Mouse (Mus musculus) midbrain, postnatal 0 days (tissue): ENCODE results near the gene Itgb6. TPM values are rescaled to one million over a fixed set of nuclear protein-coding genes. Genes with fewer than 3 reads are reported as not detected.

Experiments
- ATAC-seq: fragments of 200-750 bp; cut with Nextera tagmentation; 2 replicates; pipeline ENCODE4 v1.8.0; 2017; ENCODE audit warnings: moderate number of reproducible peaks, mild to moderate bottlenecking, moderate TSS enrichment, moderate library complexity; ENCODE audit not compliant: low FRiP score
- DNase-seq: peaks from one replicate; pipeline ENCODE4 v3.0.0-alpha.2; 2015; ENCODE audit warnings: low spot score
- H3K27ac ChIP-seq: fragments of 300-500 bp; sonication (generic); 2 replicates; pipeline ENCODE4 v1.5.1; 2014; ENCODE audit warnings: low read depth, mild to moderate bottlenecking, low read length, mixed read lengths
- H3K27me3 ChIP-seq: fragments of 300-500 bp; sonication (generic); 2 replicates; pipeline ENCODE4 v1.6.1; 2014; ENCODE audit warnings: low read length, control low read depth, mixed read lengths; ENCODE audit not compliant: insufficient read depth
- H3K36me3 ChIP-seq: fragments of 300-500 bp; sonication (generic); 2 replicates; pipeline ENCODE4 v1.6.1; 2014; ENCODE audit warnings: low read length, control low read depth, mixed read lengths; ENCODE audit not compliant: insufficient read depth
- H3K4me1 ChIP-seq: fragments of 300-500 bp; sonication (generic); 2 replicates; pipeline ENCODE4 v1.6.1; 2014; ENCODE audit warnings: mild to moderate bottlenecking, control low read depth, antibody characterized with exemption, low read length, mixed read lengths; ENCODE audit not compliant: insufficient read depth
- H3K4me2 ChIP-seq: fragments of 300-500 bp; sonication (generic); 2 replicates; pipeline ENCODE4 v1.6.1; 2014; ENCODE audit warnings: low read depth, mild to moderate bottlenecking, low read length, mixed read lengths; ENCODE audit not compliant: poor library complexity, severe bottlenecking
- H3K4me3 ChIP-seq: fragments of 300-500 bp; sonication (generic); 2 replicates; pipeline ENCODE4 v1.5.1; 2014; ENCODE audit warnings: low read depth, mild to moderate bottlenecking, low read length, moderate library complexity
- H3K9ac ChIP-seq: fragments of 300-500 bp; sonication (generic); replicated peaks from 2 replicates; pipeline ENCODE4 v1.6.1; 2014; ENCODE audit warnings: mild to moderate bottlenecking, low read length, moderate library complexity, mixed read lengths; ENCODE audit not compliant: poor library complexity, severe bottlenecking
- H3K9me3 ChIP-seq: fragments of 300-500 bp; sonication (generic); 2 replicates; pipeline ENCODE4 v1.6.1; 2016; ENCODE audit warnings: low read length, control low read depth
- CTCF ChIP-seq: IDR thresholded peaks from 2 replicates; pipeline ENCODE4 v1.5.1; 2016; ENCODE audit warnings: antibody characterized with exemption, mild to moderate bottlenecking
- WGBS: fragments of 180-500 bp; shearing (Covaris S2); extraction: QIAGEN DNeasy Blood & Tissue Kit; methylation state at CpG from one replicate; pipeline ENCODE4 v1.1.7; 2014; 5-methylcytosine and 5-hydroxymethylcytosine counted together
- polyA plus RNA-seq: library from polyadenylated mRNA; unstranded; fragments of >200 nt; fragmentation: Nextera tagmentation; extraction: Ambion mirVana; gene quantifications from 2 replicates; pipeline ENCODE4 v1.2.1, GENCODE M21; 2015
- total RNA-seq: library from RNA; depleted of rRNA; stranded (reverse); fragments of >200 nt; gene quantifications from 2 replicates; pipeline ENCODE4 v1.2.3, GENCODE M21; 2014

Itgb6 gene
- total and polyA plus RNA-seq, 2 experiments from 2014 or later = 0.04 to 0.22 TPM

DNA sequence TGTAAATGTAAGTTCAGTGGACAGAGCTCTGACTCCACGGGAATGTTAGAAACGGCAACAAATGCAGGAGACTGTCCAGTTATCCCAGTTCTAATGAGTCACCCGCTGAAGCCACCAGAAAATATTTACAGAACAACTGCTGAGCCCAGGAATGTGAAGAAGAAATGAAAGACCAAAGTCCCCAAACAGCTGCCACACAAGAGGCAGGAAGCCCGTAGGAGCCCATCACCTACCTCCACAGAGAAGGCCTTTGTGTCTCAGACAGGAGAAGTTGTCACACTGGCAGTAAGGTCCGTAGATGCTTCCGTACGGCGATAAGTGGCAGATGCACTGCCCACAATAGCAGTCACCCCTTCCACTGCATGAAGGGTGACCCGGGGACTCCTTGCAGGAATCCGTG lies 94.9 kb downstream of the Itgb6 start:
- Histone ChIP-seq H3K4me2 (no peak overlapping the region), H3K4me3 (no peak overlapping the region), H3K4me1 (no peaks in the 10 kb centered on the region), H3K36me3 (no peaks in the 10 kb centered on the region), H3K9me3 (no peaks in the 10 kb centered on the region), H3K9ac (no peak overlapping the region), H3K27ac (no peak overlapping the region), H3K27me3 (no peaks in the 10 kb centered on the region)
- ATAC-seq (no peak), DNase-seq (no peak)
- WGBS = 85% methylated on average over 10 of the region's 10 CpGs
- TF ChIP-seq CTCF = no peak

DNA sequence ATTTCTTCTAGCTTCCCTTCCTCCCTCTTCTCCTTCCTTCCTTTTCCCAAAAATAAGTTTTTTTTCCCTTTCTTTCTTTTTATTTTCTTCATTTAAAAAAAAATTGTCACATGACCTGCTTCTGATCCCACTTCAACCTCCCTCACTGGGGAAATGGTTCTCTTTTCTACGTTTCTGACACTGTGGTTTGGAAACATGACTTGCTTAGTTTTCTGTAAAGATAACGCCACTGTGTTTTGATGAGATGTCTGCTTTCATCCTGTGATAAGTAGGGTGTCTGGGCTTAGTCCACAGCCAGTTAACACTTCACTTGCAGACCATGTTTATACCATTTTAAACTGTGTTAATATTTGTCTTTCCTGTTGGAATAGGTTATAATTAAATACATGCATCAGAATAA lies 96.7 kb downstream of the Itgb6 start:
- no peaks in the 10 kb centered on the region for H3K4me1 ChIP-seq
- ATAC-seq (no peak), DNase-seq (no peak)
- no peak overlapping the region for H3K4me2 ChIP-seq
- H3K9me3 ChIP-seq = no peaks in the 10 kb centered on the region
- WGBS = 47% methylated on average over 2 of the region's 2 CpGs
- no peak overlapping the region for H3K4me3 ChIP-seq
- H3K27me3 ChIP-seq = no peaks in the 10 kb centered on the region
- no peak overlapping the region for H3K9ac ChIP-seq
- TF ChIP-seq CTCF = no peak
- no peaks in the 10 kb centered on the region for H3K36me3 ChIP-seq
- no peak overlapping the region for H3K27ac ChIP-seq

DNA sequence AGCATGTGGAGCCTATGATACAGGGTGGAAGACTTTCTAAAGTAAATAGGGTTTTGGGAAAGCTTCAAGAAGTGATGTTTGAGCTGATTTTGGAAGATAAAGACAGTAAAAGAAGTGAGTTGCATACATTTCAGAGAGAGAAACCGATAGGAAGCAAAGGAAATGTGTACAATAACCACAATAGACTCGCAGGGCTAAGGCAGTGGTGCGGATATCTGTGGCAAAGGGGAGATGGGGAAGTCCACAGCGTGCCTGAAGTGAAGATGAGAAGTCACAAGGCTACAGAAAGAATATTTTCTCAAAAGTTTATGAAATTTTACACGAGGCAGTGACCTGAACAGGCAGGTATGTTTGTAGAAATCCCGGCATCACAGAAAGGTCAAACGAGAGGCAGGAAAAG lies 100.3 kb downstream of the Itgb6 start:
- TF ChIP-seq CTCF = no peak
- Histone ChIP-seq H3K36me3 (no peaks in the 10 kb centered on the region), H3K9me3 (no peaks in the 10 kb centered on the region), H3K4me3 (no peak overlapping the region), H3K27ac (no peak overlapping the region), H3K4me1 (no peaks in the 10 kb centered on the region), H3K9ac (no peak overlapping the region), H3K27me3 (no peaks in the 10 kb centered on the region), H3K4me2 (no peak overlapping the region)
- DNase-seq (no peak), ATAC-seq (no peak)
- WGBS = 81% methylated on average over 7 of the region's 7 CpGs

DNA sequence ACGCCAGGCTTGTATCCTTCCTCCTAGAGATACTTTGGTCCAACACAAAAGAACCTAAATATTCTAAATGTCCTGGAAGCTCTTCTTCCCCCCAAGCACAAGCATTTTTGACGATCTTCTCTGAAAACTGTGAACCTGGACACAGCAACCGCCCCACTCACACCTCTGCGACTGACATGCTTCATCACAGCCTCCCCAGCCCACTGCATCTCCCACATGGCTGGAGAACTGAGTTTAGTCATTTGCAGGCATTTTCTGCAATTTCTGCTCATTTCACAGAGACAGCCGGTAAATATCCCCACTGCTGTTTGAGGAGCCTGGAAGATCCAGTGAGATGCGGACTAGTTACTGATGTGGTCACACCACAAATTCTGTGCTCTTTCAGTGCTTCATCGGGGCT lies 107.7 kb downstream of the Itgb6 start:
- Histone ChIP-seq H3K36me3 (no peaks in the 10 kb centered on the region), H3K27ac (no peak overlapping the region), H3K4me2 (no peak overlapping the region), H3K4me3 (no peak overlapping the region), H3K9ac (no peak overlapping the region), H3K4me1 (no peaks in the 10 kb centered on the region), H3K9me3 (no peaks in the 10 kb centered on the region), H3K27me3 (no peaks in the 10 kb centered on the region)
- no peak for TF ChIP-seq CTCF
- DNase-seq = no peak
- WGBS = 98% methylated on average over 7 of the region's 7 CpGs
- ATAC-seq = no peak

DNA sequence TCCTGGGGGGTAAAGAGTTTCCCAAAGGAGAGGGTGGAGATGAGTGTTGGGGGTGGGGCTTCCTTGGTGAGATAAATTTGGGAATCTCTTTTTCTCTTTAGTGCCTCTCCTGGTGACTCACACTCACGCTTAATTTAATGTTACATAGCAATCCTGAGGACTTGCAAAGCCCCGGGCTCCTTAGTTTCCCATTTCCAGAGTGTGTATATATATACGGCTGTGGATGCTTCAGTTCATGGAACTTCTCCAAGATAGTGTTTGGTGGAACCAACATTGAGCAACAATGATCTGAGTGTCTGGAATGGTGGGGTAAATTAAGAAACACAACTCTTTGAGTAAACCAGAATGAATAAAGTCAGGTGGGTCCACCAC lies 108.6 kb downstream of the Itgb6 start:
- no peaks in the 10 kb centered on the region for H3K9me3 ChIP-seq
- no peak overlapping the region for H3K4me3 ChIP-seq
- H3K27me3 ChIP-seq = no peaks in the 10 kb centered on the region
- no peak overlapping the region for H3K4me2 ChIP-seq
- no peak overlapping the region for H3K9ac ChIP-seq
- no peaks in the 10 kb centered on the region for H3K4me1 ChIP-seq
- H3K27ac ChIP-seq = no peak overlapping the region
- 66% methylated on average over 3 of the region's 3 CpGs for WGBS
- no peak for TF ChIP-seq CTCF
- DNase-seq (no peak), ATAC-seq (no peak)
- no peaks in the 10 kb centered on the region for H3K36me3 ChIP-seq

DNA sequence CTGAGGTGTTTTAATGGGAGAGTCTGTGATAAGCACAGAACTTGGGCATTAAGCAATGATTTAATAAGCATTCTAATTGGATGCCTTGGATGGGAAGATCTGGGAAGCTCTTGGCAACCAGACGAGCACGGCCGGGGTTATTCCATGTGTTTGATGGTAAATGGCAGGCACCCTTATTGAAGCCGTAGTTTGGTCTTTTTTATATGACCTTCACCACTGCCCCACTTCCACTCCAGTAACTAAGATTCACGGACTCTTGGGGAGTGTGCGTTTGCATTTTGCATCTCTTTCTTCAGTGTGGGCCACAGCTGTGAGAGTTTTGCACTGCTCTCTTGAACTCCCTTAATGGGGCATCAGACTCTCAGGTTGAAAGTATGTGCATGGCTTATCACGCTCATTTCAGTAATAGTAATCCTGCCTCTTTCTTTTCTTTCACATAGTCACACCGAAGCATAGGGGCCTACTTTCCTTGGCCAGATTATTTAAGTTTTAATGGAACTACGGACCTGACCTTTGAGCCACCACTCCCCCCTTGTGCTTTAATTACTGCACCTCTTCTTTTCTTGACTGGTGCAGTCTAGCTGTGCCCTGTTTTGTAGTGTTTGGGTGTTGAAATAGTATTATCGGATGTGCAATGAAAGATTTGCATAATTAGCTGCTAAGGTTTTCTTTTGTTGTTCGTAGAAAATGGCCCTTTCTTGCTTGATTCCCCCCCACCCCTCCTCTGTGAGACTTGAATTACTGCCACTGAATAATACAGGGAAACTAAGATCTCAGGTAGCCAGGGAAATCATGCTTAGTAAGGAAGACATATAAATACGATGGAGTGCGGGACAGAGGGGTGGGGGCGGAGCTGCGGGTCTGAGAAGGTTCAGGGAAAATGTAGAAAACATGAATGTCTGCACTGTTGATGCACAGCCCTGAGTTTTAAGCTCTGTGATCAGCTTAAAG lies 109.3 kb downstream of the Itgb6 start:
- Histone ChIP-seq H3K4me3 (no peak overlapping the region), H3K36me3 (no peaks in the 10 kb centered on the region), H3K27ac (no peak overlapping the region), H3K9me3 (no peaks in the 10 kb centered on the region), H3K4me2 (no peak overlapping the region), H3K27me3 (no peaks in the 10 kb centered on the region), H3K9ac (no peak overlapping the region), H3K4me1 (no peaks in the 10 kb centered on the region)
- 44% methylated on average over 15 of the region's 15 CpGs for WGBS
- TF ChIP-seq CTCF = no peak
- DNase-seq (no peak), ATAC-seq (no peak)
